Mouse (Mus musculus) adipocyte (in vitro differentiated cells): ENCODE measurements at regions not wholly inside any gene's neighbourhood (a gene's known extent, or its start where the extent isn't known, plus 50 kb on each side); places are given as distances from the start of the nearest gene placed in this dataset.

Source experiments
- DNase-seq: peaks from one replicate; pipeline ENCODE4 v3.0.0-alpha.2; 2016; ENCODE audit warnings: low spot score

DNA sequence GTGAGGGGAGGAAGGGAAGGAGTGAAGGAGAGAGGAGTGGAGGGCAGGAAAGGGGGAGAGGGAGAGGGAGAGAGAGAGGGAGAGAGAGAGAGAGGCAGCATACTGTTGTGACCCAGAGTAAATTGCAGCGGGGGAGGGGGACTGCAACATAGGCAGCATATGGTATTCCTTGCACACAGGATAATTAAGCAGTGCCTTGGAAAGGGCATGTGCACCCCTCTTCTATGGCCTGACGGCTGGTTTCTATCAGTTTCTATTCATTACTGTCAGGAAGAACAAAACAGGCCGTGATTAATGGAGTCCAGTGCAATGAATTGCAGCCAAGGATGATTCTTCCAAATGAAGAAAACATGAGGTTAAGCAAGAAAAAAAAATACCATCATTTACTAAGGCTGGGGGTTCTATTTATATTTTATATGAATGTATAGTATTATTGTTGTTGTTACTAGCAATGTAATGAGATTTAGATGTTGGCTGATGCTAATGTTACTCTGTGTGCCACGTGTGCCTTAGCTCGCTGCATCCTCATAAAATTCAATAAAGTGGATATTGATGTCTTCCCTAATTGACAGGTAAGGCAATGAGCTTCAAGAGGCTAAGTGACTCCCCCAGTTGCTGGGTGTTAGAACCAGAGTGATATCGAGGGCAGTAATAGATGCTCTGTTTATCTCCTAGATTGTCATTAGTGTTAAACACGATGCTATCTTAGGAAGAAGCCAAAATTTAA lies 181.3 kb downstream of the Gm19935 start:
- no peak for DNase-seq

DNA sequence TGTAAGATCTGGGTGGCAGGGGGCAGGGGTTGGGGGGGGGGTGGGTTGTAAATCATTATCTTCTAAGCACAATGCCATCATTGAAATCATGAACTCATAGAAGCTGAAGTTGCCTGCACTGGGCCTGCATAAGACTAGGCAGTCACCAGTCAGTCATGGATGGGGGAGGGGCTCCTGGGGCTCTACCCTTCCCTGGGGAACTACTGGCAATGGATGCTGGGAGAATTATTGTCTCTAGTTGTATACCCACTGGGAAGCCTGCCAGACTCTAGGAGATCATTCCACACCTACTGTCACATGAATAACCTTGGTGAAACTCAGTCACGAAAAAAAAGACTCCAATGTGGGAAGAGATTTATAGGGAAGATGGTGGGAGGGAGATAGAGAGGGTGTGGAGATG lies 186.4 kb downstream of the Gm19935 start:
- no peak for DNase-seq

DNA sequence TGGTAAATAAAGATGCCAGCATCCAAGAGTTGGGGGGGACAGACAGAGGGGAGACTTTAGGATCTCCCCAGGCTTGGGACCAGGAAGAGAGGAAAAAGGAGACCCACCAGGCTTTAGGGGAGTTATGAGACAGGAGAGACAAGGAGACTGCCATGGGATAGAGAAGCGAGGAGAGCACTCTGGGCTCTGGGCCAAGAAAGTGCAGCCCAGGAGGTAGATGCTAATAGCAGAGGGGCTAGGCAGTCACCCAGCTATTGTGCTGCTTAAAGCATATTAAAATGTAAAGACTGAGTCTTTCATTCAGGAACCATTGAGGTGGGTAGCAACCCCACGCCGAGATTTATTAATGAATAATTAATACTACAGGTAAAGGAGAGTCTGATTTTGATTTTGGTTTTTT lies 208.8 kb downstream of the Gm19935 start:
- no peak for DNase-seq

DNA sequence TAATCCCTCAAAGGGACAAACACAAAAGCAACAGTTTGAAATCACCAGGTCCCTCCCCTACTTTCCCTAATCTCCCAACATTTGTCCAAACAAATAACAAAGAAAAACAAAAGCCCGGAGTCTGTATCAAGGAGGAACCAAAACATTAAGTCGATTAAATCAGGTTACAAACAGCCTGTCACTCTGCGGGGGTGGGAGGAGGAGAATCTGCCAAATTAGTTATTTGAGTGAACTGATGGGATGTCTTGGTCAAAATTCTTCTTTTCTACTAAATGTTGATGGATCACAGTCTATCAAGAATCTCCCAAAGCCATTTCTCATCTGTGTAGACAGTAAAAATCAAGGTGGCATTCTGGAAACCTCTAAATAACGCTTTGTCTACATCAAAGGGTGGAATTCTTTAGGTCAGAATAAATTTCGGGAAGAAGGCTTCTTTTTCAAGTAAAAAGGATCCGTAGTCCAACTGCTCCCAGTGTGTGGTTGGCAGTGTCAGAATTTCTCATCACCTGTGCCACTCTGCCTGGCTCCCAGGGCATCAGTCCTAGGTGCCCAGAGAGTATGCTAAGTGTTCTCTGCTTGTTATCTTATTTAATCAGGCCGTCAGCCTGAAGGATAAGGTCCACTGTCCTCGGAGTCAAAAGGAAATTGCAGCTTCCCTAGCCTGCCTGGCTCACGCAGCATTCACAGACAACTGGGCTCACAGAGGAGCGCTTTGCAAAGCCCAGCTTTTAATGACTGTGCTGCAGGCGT lies 216.1 kb downstream of the Gm19935 start:
- DNase-seq: no peak

DNA sequence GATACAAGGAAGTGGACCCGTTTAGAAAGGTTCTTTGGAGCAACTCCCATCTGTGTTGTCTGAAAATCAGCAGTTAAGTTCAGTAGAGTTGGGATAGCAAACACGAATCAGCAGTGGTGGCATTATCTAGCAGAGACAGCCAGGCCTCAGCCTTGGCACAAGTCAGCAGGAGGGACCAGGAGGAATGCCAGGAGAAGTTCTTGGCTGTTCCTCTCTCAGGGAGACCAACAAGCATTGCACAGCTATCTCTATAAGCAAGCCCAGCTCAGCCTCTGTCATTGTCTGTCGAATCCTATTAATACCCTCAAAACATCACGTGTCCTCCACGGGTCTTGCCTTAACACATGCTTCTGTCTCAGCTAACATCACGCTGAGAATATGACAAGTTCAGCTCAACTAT lies 219.8 kb downstream of the Gm19935 start:
- no peak for DNase-seq

DNA sequence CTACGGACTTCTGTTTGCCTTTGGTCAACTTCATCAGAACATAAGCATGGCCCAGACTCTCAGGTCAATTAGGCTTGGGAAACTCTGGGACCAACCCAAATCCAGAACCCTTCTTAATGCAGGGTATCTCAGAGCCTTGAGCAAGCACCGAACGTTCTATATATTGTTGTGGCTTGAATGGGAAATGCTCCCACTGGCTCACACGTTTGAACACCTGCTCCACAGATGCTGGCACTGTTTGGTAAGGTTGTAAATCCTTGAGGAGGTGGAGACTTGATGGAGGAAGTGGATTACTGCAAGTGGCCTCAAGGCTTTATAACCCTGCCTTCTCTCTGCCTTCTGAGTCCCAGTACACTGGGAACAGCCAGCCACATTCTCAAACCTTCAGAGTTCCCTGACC lies 231.3 kb upstream of the Tox3 start:
- DNase-seq: no peak

DNA sequence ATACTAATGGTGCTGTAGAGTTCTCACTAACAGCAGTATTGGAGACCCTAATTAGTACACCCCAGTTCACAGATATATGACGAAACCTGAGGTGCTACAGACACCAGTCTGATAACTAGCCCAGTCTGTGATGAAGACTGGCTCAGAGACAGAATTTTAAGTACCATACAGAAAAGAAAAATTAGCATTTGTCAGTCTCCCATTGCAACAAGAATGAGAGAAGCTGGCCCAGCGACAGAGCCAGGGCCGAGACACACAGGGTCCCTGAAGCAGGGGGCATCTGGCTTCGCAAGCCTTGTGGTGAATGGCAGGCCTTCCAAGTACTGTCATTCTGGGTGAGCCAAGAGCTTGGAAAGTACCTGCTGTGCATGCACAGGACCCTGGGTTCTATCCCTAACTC lies 228.8 kb upstream of the Tox3 start:
- no peak for DNase-seq

DNA sequence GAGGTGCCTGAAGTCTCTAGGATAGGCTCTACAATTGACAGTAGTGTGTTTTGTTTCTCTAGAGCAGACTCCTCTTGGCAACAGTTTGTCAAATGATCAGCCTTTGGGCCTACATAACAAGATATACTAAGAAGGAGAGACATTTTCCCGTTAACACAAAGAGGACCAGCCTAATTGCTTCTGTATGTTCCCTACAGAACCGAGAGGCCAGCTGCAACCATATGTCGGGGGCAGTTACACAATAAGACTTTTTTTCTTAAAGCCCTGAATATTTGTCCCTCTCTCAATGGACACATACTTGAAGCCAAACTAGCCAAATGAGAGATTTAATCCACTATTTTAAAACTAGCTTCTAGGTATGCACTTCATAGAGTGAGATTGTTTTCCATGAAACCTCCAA lies 226.5 kb upstream of the Tox3 start:
- DNase-seq: no peak

DNA sequence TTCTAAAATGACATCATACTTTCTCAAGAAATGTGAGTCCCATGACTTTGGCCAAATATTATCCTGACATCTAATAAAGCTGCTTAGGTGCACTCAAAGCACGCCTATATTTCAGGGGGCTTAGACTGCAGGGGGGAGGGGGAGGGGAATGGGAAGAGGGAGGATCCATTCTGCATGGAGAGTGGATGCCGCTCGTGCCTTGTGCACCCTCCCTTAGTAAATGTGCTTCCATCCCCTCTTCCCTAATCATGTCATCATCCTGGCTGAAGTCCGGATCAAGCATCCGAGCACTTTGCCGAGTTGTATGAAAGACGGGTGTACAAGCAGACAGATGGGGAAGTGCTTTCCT lies 207.9 kb upstream of the Tox3 start:
- no peak for DNase-seq

DNA sequence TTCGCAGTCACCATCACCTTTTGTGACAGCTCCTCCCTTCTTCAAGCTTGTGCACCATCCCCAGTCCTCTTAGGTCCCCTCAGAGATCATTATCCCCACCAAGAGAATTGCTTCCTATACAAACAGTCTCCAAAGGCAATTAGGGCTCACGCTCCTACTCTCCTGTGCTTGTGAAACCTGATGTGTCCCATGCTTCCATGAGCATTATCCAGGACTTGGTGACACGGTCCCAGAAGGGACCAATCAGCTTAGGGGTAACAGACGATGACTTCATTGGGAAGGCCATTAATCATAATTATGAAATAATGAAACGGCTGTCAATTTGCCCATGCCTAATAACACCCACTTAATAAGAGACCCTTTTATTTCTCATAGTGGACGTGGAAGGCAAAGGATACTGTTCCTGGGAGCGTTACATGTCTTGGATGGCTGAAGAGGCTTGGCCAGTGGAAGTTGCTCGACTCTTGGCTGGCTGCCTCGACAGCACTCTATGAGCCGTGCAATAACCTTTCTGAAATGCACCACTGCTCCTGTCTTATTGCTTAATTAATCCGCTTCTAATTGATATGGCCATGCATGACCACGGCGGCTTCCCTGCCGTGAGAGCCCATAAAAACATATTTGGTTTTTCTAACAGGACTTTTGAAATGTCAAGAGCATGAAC lies 207.4 kb upstream of the Tox3 start:
- no peak for DNase-seq

DNA sequence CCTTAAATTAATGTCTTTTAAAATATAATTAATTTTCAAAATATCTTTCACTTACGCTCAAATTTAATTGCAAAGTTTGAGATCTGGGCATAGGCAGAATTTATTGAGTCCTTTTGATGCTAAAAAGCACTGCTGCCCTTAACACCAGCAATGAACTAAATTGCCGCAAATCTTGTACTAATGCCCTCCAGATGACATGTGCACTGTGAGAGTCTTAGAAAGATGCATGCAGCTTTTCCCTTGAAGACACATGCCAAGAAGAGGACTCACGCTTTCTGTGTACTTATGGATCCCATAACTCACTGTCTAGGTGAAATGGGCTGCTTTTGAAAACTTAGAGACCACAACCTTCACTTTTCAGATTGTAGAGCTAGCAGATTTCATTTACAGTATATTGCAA lies 199.1 kb upstream of the Tox3 start:
- DNase-seq: no peak

DNA sequence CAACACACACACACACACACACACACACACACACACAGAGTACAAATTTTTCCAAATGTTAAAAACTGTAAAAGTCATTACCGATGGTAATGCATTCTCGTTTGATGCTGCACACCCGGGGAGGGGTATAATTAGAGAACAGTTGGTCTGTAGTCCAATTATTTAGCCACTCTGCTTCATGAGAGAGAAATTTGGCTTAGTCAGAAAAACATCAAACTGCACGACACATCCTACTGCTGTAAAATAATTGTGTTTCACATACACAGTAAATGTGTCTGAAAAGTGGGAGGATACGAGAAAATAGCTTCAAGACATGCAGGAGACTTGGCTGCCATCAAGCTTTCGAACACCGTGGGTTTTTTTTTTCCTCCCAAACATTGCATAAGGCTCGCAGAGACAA lies 194.5 kb upstream of the Tox3 start:
- no peak for DNase-seq

DNA sequence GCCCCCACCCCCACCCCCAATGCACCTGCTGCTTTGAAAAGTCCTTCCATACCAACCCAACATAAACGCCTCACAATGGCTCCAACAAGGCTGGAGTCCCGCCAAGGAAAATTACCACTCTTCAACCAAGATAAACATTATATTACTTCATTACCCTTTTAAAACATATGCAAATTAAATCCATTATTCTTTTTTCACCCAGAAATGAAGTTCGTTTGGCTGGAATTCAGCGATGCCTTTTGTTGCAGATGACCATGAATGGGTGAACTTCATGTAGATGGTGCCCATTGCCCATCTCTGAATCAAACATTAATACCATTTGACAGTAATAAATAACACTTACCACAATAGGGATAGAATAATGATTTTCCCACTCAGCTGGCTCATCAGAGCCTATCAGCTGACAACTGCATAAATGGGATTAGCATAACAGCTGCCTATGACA lies 188.1 kb upstream of the Tox3 start:
- no peak for DNase-seq

DNA sequence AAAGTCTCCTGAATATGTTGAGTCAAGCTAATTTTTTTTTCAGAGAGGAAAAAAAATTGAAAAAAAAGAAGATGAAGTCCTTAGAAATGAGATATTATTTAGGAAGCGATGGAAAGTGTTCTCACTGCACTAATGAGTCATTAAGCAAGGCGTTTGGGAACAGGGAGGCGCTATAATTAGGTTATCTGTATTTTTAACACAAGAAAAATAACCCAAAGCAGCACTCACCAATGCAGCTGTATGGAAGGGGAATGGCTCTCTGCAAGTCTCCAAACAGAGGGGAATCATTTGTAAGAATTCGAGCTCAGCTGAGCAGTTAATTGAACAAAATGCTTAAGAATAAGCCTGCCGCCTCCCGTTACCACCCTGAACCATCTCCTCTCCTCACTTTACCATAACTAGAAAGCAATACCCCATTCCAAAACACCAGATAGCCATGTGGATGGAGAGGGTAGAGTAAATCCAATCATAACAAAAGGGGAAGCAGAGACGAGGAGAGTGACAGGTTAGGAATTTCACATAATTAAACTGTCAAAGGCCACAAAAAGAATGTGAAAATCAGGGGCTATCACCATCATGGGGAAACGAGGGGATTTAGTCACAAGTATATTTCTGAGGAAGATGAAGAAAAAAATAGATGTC lies 187.5 kb upstream of the Tox3 start:
- DNase-seq: no peak

DNA sequence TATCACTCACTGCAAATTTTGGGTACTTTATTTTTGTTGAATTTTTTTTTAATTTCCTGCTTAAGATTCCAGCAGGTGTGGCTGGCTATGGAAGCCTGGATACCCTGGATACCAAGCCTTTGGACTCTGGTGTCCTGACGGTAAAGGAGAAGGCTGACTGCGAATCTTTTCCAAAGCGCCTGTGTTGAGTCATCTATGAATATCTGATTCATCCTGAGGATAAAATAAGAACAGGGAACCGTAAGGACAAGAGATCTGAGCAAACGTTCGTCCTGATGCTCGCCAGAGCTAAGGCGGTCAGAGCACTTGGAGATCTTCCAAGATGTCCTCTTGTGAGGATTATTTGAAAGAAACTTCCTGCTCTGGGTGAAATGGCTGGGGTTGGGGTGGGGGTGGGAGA lies 173.2 kb upstream of the Tox3 start:
- no peak for DNase-seq

DNA sequence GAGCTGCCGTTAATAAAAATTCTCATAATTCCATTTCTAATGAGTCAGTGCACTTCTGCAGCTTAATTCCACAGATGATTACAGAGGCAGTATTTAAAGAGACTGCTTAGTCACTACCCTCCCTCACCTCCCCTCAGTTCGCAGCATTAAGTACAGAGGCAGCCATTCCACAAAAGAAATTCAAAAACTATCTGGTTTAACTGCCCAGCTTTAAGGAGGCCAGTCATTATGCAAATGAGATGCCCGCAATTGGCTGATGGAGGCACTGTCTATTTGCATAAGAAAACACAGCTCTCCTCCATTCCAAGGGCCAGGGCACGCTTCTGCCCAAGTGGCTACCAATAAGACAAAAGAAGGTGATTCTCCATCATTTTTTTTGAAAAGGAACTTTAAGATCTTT lies 172.0 kb upstream of the Tox3 start:
- DNase-seq: no peak

DNA sequence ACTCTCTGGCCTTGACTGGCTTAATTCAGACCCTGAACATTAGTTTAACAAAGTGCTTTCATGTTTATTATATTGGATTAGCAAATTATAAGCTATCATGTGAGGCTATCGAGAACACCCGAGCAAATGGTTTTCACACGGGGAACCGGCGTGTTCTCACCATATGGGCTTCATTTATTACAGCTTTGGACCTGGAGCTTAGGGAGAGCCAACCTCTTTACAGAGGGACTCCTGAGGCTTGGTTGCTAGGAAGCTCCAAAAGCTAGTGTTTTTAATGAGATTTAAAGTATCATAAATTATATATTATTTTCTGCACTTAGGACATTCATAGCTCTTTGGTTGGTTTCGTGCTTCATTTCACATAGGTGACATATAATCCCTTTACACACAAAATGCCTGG lies 171.4 kb upstream of the Tox3 start:
- DNase-seq: no peak

DNA sequence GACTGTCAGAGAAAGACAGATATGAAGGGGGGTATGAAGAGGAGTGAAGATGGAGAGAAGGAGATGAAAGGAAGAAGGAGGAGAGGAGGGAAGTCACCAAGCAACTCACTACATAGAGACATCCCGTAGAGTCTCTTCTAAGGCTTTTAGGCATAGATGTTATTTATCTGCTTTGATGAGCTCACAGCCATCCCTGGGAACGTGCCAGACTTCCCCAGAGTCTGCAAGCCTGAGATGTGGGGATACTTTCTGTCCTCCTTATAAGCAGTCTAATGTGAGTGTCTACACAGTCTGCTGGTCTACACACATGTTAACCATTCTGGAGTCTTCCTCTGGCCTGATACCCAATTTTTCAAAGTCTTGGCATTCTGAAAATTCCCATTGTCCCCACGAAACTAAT lies 166.0 kb upstream of the Tox3 start:
- no peak for DNase-seq

DNA sequence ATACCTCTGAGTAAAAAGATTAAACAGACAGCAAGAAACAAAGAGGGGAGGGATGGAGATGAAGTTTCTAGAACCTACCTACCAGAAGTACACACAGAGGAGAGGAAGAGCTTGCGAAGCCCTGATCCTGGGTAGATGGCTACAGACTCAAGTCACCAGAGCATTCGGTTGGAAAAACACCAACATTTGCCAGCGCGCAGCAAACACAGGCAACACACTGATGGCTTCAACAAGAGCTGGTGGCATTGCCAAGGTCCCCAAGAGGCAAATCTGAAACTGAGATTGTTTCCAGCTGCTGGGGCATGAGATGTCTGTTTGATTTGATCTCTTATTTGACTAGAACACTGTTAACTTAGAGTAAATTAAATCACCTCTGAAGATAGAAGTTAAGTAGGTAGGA lies 165.5 kb upstream of the Tox3 start:
- DNase-seq: no peak

DNA sequence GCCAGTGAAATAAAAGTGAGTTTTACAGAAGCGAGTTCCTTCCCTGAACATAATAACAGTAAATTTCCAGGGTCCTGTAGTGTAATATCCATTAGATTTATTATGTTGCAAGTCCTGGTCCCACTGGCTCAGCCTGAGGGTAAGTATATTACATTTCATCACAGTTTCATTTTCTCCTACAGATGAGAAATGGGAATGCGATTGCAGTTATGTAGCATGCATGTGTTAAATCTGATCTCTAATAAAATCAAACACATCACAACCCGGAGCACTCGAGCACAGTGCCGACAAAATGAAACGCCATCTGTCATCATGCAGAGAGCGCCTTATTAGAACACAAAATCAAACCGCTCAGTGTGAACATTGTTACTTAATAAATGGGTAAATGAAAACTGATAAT lies 165.0 kb upstream of the Tox3 start:
- DNase-seq: no peak

DNA sequence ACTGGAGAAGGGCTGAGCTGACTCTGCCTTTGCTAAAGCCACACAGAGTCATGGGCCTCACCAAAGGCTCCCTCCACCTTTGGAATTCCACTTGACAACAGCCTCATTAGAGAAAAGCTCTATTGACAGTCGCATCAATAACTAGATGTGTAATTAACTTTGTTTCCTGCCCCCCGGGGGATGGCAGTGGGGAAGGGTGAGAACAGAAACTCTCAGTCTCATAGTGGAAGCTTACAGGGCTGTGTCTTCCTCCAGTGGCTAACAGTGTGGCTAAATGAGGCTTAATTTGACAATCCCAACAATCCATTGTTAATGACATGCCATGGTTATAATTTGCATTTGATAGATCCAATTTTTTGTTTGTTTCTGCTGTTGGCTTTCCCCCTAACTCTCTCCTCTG lies 164.5 kb upstream of the Tox3 start:
- no peak for DNase-seq

DNA sequence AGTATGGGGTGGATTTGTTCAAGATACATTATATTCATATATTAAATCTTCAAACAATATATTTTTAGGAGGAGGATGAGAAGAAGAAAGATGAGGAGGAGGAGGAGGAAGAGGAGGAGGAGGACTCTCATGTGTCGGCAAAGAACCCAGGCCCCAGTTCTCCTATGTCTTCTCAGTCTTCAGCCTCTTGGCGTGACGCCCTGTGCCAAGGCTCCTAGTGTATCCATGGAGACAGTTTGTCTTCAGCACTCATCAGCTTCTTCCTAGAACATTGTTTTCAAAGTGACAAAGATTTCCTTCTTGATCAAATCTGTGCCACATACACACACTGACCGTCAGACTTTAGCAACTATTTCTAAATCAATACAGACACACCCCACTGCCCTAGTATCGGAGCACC lies 156.4 kb upstream of the Tox3 start:
- DNase-seq: no peak

DNA sequence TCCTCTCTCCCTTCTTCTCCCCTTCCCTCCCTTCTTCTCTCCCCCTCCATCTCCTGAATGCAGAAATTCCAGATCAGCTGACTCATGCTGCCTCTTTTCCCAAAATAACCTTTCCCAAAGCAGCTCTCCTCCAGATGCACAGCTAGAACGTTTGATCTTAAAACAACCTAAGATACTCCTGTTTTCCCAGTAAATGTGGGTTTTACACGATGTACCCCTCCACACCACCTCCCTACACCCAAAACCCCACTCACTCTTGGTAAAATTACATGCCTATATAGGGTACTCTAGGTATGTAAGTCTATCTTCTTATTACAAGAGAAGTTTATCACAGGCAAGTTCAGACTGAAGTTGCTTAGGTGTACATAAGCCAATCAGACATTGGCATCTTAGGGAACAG lies 155.2 kb upstream of the Tox3 start:
- no peak for DNase-seq
